ENCODE assay signal across 8 mouse cellular contexts in genomic region chr1:121332485-121332884, GRCm38 (mm10). TPM values are rescaled to one million over a fixed set of nuclear protein-coding genes. Genes with fewer than 3 reads are reported as not detected.
DNase-seq lines count a peak whose midpoint lies in the region; ATAC-seq and TF ChIP-seq lines count a peak whose summit lies in the region.

Gene Insig2 (minus strand): TSS chr1:121332589.

- H3K27me3 ChIP-seq in lung, embryonic 16.5 days (ENCODE audit: control insufficient read depth, insufficient read depth, low read depth, low read length) = no peaks in the 10 kb centered on the region
- H3K27me3 ChIP-seq in embryonic facial prominence, embryonic 12.5 days = no peaks in the 10 kb centered on the region
- no peaks in the 10 kb centered on the region for H3K27me3 ChIP-seq in heart, embryonic 14.5 days (ENCODE audit: control insufficient read depth, insufficient read depth, low read length)
- no peaks in the 10 kb centered on the region for H3K27me3 ChIP-seq in small intestine, adult 2 months (ENCODE audit: control insufficient read depth, insufficient read depth, low read length)

- no peak for TF ChIP-seq CTCF in small intestine, adult 2 months (IDR thresholded peaks at IDR 0.05; ENCODE audit: extremely low read depth, insufficient read length, insufficient replicate concordance, low read depth, low read length)

- no peaks in the 10 kb centered on the region for H3K9me3 ChIP-seq in lung, embryonic 16.5 days (ENCODE audit: control insufficient read depth, low read length)
- H3K9me3 ChIP-seq in embryonic facial prominence, embryonic 12.5 days = no peaks in the 10 kb centered on the region
- no peaks in the 10 kb centered on the region for H3K9me3 ChIP-seq in heart, embryonic 14.5 days (ENCODE audit: control insufficient read depth, low read length)

- H3K27ac ChIP-seq in lung, embryonic 16.5 days (ENCODE audit: low read length) = no peak within 1 kb of the TSS
- no peak within 1 kb of the TSS for H3K27ac ChIP-seq in embryonic facial prominence, embryonic 12.5 days
- no peak within 1 kb of the TSS for H3K27ac ChIP-seq in heart, embryonic 14.5 days (replicated peaks in 1 of 2; ENCODE audit: control insufficient read depth in 1 of 2, insufficient read depth in 1 of 2, low read depth in 2 of 2, low read length in 2 of 2)
- H3K27ac ChIP-seq in small intestine, adult 2 months (ENCODE audit: insufficient read depth, low read depth, low read length) = no peak within 1 kb of the TSS

- no peak within 1 kb of the TSS for H3K4me2 ChIP-seq in lung, embryonic 16.5 days (ENCODE audit: low read depth, low read length)
- no peak within 1 kb of the TSS for H3K4me2 ChIP-seq in embryonic facial prominence, embryonic 12.5 days (replicated peaks)
- H3K4me2 ChIP-seq in heart, embryonic 14.5 days (ENCODE audit: low read length) = no peak within 1 kb of the TSS

- H3K4me1 ChIP-seq in lung, embryonic 16.5 days (replicated peaks; ENCODE audit: control insufficient read depth, insufficient read depth, low read length) = no peaks in the 10 kb centered on the region
- no peaks in the 10 kb centered on the region for H3K4me1 ChIP-seq in embryonic facial prominence, embryonic 12.5 days
- peaks cover 2 to 9% of the 10 kb centered on the region in 2 experiments; a peak in 2 of 4 replicates for H3K4me1 ChIP-seq in heart, embryonic 14.5 days (ENCODE audit: control insufficient read depth in 2 of 2, insufficient read depth in 2 of 2, low read length in 2 of 2)
- no peaks in the 10 kb centered on the region; the same call in 1 of the 2 replicates for H3K4me1 ChIP-seq in small intestine, adult 2 months (ENCODE audit: control insufficient read depth, insufficient read depth, insufficient read length, low read length)

- H3K36me3 ChIP-seq in lung, embryonic 16.5 days (ENCODE audit: control insufficient read depth, insufficient read depth, low read length) = no peaks in the 10 kb centered on the region
- no peaks in the 10 kb centered on the region for H3K36me3 ChIP-seq in embryonic facial prominence, embryonic 12.5 days
- H3K36me3 ChIP-seq in heart, embryonic 14.5 days (ENCODE audit: control insufficient read depth, insufficient read depth, low read length) = 0 out of 2 replicates have a peak, but pooled peaks cover 5% of the 10 kb centered on the region
- H3K36me3 ChIP-seq in small intestine, adult 2 months (ENCODE audit: control insufficient read depth, insufficient read depth, low read length) = no peaks in the 10 kb centered on the region

- TF ChIP-seq POLR2A in small intestine, adult 2 months (IDR thresholded peaks at IDR 0.05; ENCODE audit: low read depth, low read length) = no peak

- WGBS in lung, embryonic 16.5 days = 71% methylated on average over 1 of the region's 1 CpGs
- whole genome bisulfite sequencing in embryonic facial prominence, embryonic 12.5 days = 85% methylated on average over 1 of the region's 1 CpGs
- 74% methylated on average over 1 of the region's 1 CpGs for WGBS in heart, embryonic 14.5 days
- 83% methylated on average over 1 of the region's 1 CpGs for WGBS in small intestine, adult 2 months

- H3K4me3 ChIP-seq in lung, embryonic 16.5 days (ENCODE audit: low read length) = no peak within 1 kb of the TSS
- H3K4me3 ChIP-seq in embryonic facial prominence, embryonic 12.5 days = no peak within 1 kb of the TSS
- H3K4me3 ChIP-seq in heart, embryonic 14.5 days (ENCODE audit: control insufficient read depth in 1 of 2, insufficient read depth in 1 of 2, low read depth in 1 of 2, low read length in 2 of 2) = no peak within 1 kb of the TSS
- H3K4me3 ChIP-seq in small intestine, adult 2 months (ENCODE audit: low read depth, low read length) = no peak within 1 kb of the TSS

- H3K9ac ChIP-seq in lung, embryonic 16.5 days (ENCODE audit: low read length) = no peak within 1 kb of the TSS
- no peak within 1 kb of the TSS for H3K9ac ChIP-seq in embryonic facial prominence, embryonic 12.5 days
- no peak within 1 kb of the TSS for H3K9ac ChIP-seq in heart, embryonic 14.5 days (ENCODE audit: low read length)

- no peak for DNase-seq in lung, postnatal 4 days
- no peak for DNase-seq in left cerebral cortex, postnatal 14 days (ENCODE audit: low spot score in 2 of 2)
- no peak for DNase-seq in urinary bladder, adult 18-20 months (ENCODE audit: low spot score in 2 of 2)
- no peak for DNase-seq in right cerebral cortex, postnatal 25 days

- no peak for ATAC-seq in lung, embryonic 16.5 days (ENCODE audit: low read depth)
- no peak for ATAC-seq in embryonic facial prominence, embryonic 12.5 days (ENCODE audit: insufficient number of reproducible peaks, insufficient read depth, low FRiP score, low TSS enrichment)
- no peak for ATAC-seq in heart, embryonic 14.5 days (ENCODE audit: insufficient number of reproducible peaks, insufficient read depth, low FRiP score, low read depth)

- intact Hi-C loops in left cerebral cortex, postnatal 14 days (cut with DNase I) = no loop called here

RNA-seq across cellular contexts. Expression of gene Insig2, which starts in this region (rescaled TPM):
- polyA plus RNA-seq in lung, embryonic 16.5 days (2015; fragmentation: Nextera tagmentation; extraction: Ambion mirVana) = 34.3 and 38.3 TPM in 2 replicates
- polyA plus RNA-seq in embryonic facial prominence, embryonic 12.5 days (2016; fragmentation: Nextera tagmentation; extraction: Ambion mirVana) = 23.3 and 23.5 TPM in 2 replicates
- 25.0 and 30.7 TPM in 2 replicates for polyA plus RNA-seq in heart, embryonic 14.5 days (2014; fragmentation: Nextera tagmentation; extraction: Ambion mirVana)
- 10 to 100 TPM; 41.1 to 43.8 TPM for total RNA-seq in left cerebral cortex, postnatal 14 days (2021)
- 11.2 and 26.9 TPM in 2 replicates for polyA plus RNA-seq in small intestine, adult 2 months (2012; rRNA removed)
